Mouse (Mus musculus): Measurements from ENCODE around the gene Atg16l1.

DNA sequence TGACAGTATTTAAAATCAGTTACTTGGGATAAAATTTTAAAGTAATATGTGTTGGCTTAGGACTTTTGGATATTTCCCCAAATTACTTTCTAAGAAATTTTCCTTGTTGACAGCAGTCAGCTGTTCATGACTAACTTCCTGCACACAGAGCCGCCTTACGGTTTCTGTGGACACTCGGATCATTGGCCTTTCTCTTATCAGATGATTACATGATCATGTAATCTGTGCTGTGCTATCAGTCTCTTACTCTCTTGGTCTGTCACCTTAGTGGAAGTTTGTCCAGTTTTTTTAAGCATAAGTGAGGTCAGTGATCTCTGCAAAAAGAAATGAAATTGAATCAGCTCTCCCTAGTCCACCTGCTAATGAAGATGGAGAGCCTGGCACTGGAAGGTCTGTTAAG, 16.1 kb downstream of the Atg16l1 start:
- TF ChIP-seq NANOG (IDR thresholded peaks at IDR 0.05; ENCODE audit: borderline replicate concordance, low read length) (no peak), CTCF (conservative IDR thresholded peaks at IDR 0.05; ENCODE audit: low read length) (no peak)

Data from E14TG2a.4 (cell line).